Mouse (Mus musculus) forebrain, embryonic 15.5 days (tissue): ENCODE data around the gene Camp. TPM values are rescaled to one million over a fixed set of nuclear protein-coding genes. Genes with fewer than 3 reads are reported as not detected.
A peak's percentile ranks its signal among the peaks of the same experiment; 100 is the strongest.

Experiments
- ATAC-seq: fragments of 200-750 bp; cut with Nextera tagmentation; replicated peaks from 2 replicates; pipeline ENCODE4 v1.8.0; 2017; ENCODE audit warnings: mild to moderate bottlenecking, moderate TSS enrichment, moderate library complexity
- H3K27ac ChIP-seq: fragments of 300-500 bp; sonication (generic); replicated peaks from 2 replicates; pipeline ENCODE4 v1.5.1; 2015; ENCODE audit warnings: mild to moderate bottlenecking, inconsistent platforms
- H3K27me3 ChIP-seq: fragments of 300-500 bp; sonication (generic); 2 replicates; pipeline ENCODE4 v1.6.1; 2015; ENCODE audit warnings: inconsistent platforms
- H3K36me3 ChIP-seq: fragments of 300-500 bp; sonication (generic); 2 replicates; pipeline ENCODE4 v1.6.1; 2015; ENCODE audit warnings: mild to moderate bottlenecking, inconsistent platforms
- H3K4me1 ChIP-seq: fragments of 300-500 bp; sonication (generic); 2 replicates; pipeline ENCODE4 v1.6.1; 2015; ENCODE audit warnings: inconsistent platforms
- H3K4me2 ChIP-seq: fragments of 300-500 bp; sonication (generic); replicated peaks from 2 replicates; pipeline ENCODE4 v1.6.1; 2015; ENCODE audit warnings: mild to moderate bottlenecking, inconsistent platforms
- H3K4me3 ChIP-seq: fragments of 300-500 bp; sonication (generic); 2 replicates; pipeline ENCODE4 v1.5.1; 2015; ENCODE audit warnings: mild to moderate bottlenecking, inconsistent platforms
- H3K9ac ChIP-seq: fragments of 300-500 bp; sonication (generic); replicated peaks from 2 replicates; pipeline ENCODE4 v1.6.1; 2015; ENCODE audit warnings: mild to moderate bottlenecking, inconsistent platforms
- H3K9me3 ChIP-seq: fragments of 300-500 bp; sonication (generic); 2 replicates; pipeline ENCODE4 v1.6.1; 2016; ENCODE audit warnings: inconsistent platforms
- WGBS: fragments of 180-500 bp; shearing (Covaris S2); methylation state at CpG from one replicate; pipeline ENCODE4 v1.1.7; 2015; ENCODE audit warnings: mixed read lengths; 5-methylcytosine and 5-hydroxymethylcytosine counted together
- polyA plus RNA-seq: library from polyadenylated mRNA; unstranded; fragments of >200 nt; fragmentation: Nextera tagmentation; extraction: Ambion mirVana; gene quantifications from 2 replicates; pipeline ENCODE4 v1.2.1, GENCODE M21; 2015

Gene Camp
- polyA plus RNA-seq, result 0.47 and 0.60 TPM in 2 replicates

GRCm38 (mm10) chr9:109849312-109849758 is at the start of gene Camp:
Camp (minus strand) TSS chr9:109849617.
- WGBS, result 70% methylated on average over 6 of the region's 6 CpGs
- H3K36me3 ChIP-seq, result no peaks in the 10 kb centered on the region
- no peak within 1 kb of the TSS for H3K4me3 ChIP-seq
- H3K27me3 ChIP-seq, result no peaks in the 10 kb centered on the region
- no peak within 1 kb of the TSS for H3K9ac ChIP-seq
- H3K9me3 ChIP-seq, result no peaks in the 10 kb centered on the region
- H3K4me1 ChIP-seq, result no peaks in the 10 kb centered on the region
- no peak within 1 kb of the TSS for H3K27ac ChIP-seq
- no peak for ATAC-seq
- H3K4me2 ChIP-seq, result no peak within 1 kb of the TSS

GRCm38 (mm10) chr9:109898027-109898426 is 48.6 kb upstream of the Camp start:
- peaks cover 2% of the 10 kb centered on the region; the same call in 1 of the 2 replicates for H3K4me1 ChIP-seq
- H3K9me3 ChIP-seq, result no peaks in the 10 kb centered on the region
- H3K36me3 ChIP-seq, result peaks cover 5% of the 10 kb centered on the region; the same call in 1 of the 2 replicates
- H3K4me2 ChIP-seq, result no peak overlapping the region
- 61% methylated on average over 2 of the region's 2 CpGs for WGBS
- no peak overlapping the region for H3K27ac ChIP-seq
- no peak overlapping the region for H3K4me3 ChIP-seq
- no peak for ATAC-seq
- no peaks in the 10 kb centered on the region for H3K27me3 ChIP-seq
- no peak overlapping the region for H3K9ac ChIP-seq

GRCm38 (mm10) chr9:109896253-109897150 is 47.1 kb upstream of the Camp start:
- Histone ChIP-seq H3K9ac (no peak overlapping the region), H3K27ac (no peak overlapping the region), H3K36me3 (peaks cover 17% of the 10 kb centered on the region), H3K4me1 (peaks cover 2% of the 10 kb centered on the region; the same call in 1 of the 2 replicates), H3K4me3 (no peak overlapping the region), H3K9me3 (no peaks in the 10 kb centered on the region), H3K4me2 (no peak overlapping the region), H3K27me3 (no peaks in the 10 kb centered on the region)
- no peak for ATAC-seq
- WGBS, result 84% methylated on average over 8 of the region's 8 CpGs

- H3K4me3 ChIP-seq, result no peak overlapping the region
- no peak overlapping the region for H3K4me2 ChIP-seq
- H3K27me3 ChIP-seq, result no peaks in the 10 kb centered on the region
- H3K4me1 ChIP-seq, result peaks cover 2% of the 10 kb centered on the region; the same call in 1 of the 2 replicates
- H3K9ac ChIP-seq, result no peak overlapping the region
- 76% methylated on average over 6 of the region's 6 CpGs for WGBS
- H3K36me3 ChIP-seq, result peaks cover 27% of the 10 kb centered on the region
- H3K9me3 ChIP-seq, result no peaks in the 10 kb centered on the region
- ATAC-seq, result no peak
- H3K27ac ChIP-seq, result no peak overlapping the region
Observed at GRCm38 (mm10) chr9:109895593-109895992, 46.2 kb upstream of the Camp start.

GRCm38 (mm10) chr9:109894413-109895090 is 45.1 kb upstream of the Camp start:
- Histone ChIP-seq H3K36me3 (peaks cover 37% of the 10 kb centered on the region), H3K9ac (no peak overlapping the region), H3K4me1 (peaks cover 2% of the 10 kb centered on the region; the same call in 1 of the 2 replicates), H3K4me3 (no peak overlapping the region), H3K27me3 (no peaks in the 10 kb centered on the region), H3K27ac (peak overlapping the region; percentile 84), H3K4me2 (no peak overlapping the region), H3K9me3 (no peaks in the 10 kb centered on the region)
- WGBS, result 39% methylated on average over 6 of the region's 6 CpGs
- peak; percentile 77 for ATAC-seq

GRCm38 (mm10) chr9:109892651-109893250 is 43.3 kb upstream of the Camp start:
- H3K4me2 ChIP-seq, result no peak overlapping the region
- peaks cover 2% of the 10 kb centered on the region; the same call in 1 of the 2 replicates for H3K4me1 ChIP-seq
- no peaks in the 10 kb centered on the region for H3K27me3 ChIP-seq
- WGBS, result 62% methylated on average over 5 of the region's 5 CpGs
- 0 out of 2 replicates have a peak, but pooled peaks have one; percentile 23 for ATAC-seq
- no peak overlapping the region for H3K4me3 ChIP-seq
- peaks cover 55% of the 10 kb centered on the region for H3K36me3 ChIP-seq
- H3K9me3 ChIP-seq, result no peaks in the 10 kb centered on the region
- no peak overlapping the region for H3K27ac ChIP-seq
- no peak overlapping the region for H3K9ac ChIP-seq

- 90% methylated on average over 8 of the region's 8 CpGs for WGBS
- no peaks in the 10 kb centered on the region for H3K27me3 ChIP-seq
- H3K9me3 ChIP-seq, result no peaks in the 10 kb centered on the region
- peaks cover 66% of the 10 kb centered on the region for H3K36me3 ChIP-seq
- H3K4me1 ChIP-seq, result peaks cover 2% of the 10 kb centered on the region; the same call in 1 of the 2 replicates
- no peak overlapping the region for H3K4me2 ChIP-seq
- H3K27ac ChIP-seq, result no peak overlapping the region
- H3K4me3 ChIP-seq, result no peak overlapping the region
- H3K9ac ChIP-seq, result no peak overlapping the region
- ATAC-seq, result no peak
Observed at GRCm38 (mm10) chr9:109891501-109891900, 42.1 kb upstream of the Camp start.

GRCm38 (mm10) chr9:109887321-109887720 is 37.9 kb upstream of the Camp start:
- Histone ChIP-seq H3K27ac (no peak overlapping the region), H3K4me2 (no peak overlapping the region), H3K4me3 (no peak overlapping the region), H3K9ac (no peak overlapping the region), H3K27me3 (no peaks in the 10 kb centered on the region), H3K9me3 (no peaks in the 10 kb centered on the region), H3K4me1 (no peaks in the 10 kb centered on the region), H3K36me3 (peaks cover 96% of the 10 kb centered on the region)
- 94% methylated on average over 5 of the region's 5 CpGs for WGBS
- ATAC-seq, result no peak

- no peak overlapping the region for H3K4me3 ChIP-seq
- no peak for ATAC-seq
- H3K4me1 ChIP-seq, result no peaks in the 10 kb centered on the region
- WGBS, result 91% methylated on average over 4 of the region's 4 CpGs
- peaks cover 94% of the 10 kb centered on the region for H3K36me3 ChIP-seq
- no peaks in the 10 kb centered on the region for H3K27me3 ChIP-seq
- H3K27ac ChIP-seq, result no peak overlapping the region
- no peak overlapping the region for H3K4me2 ChIP-seq
- H3K9ac ChIP-seq, result no peak overlapping the region
- H3K9me3 ChIP-seq, result no peaks in the 10 kb centered on the region
Observed at GRCm38 (mm10) chr9:109886259-109886658, 36.8 kb upstream of the Camp start.

- H3K27me3 ChIP-seq, result no peaks in the 10 kb centered on the region
- 95% methylated on average over 1 of the region's 1 CpGs for WGBS
- peaks cover 52% of the 10 kb centered on the region for H3K36me3 ChIP-seq
Observed at GRCm38 (mm10) chr9:109879305-109879704, 29.9 kb upstream of the Camp start.

GRCm38 (mm10) chr9:109877666-109878065 is 28.2 kb upstream of the Camp start:
- Histone ChIP-seq H3K27me3 (no peaks in the 10 kb centered on the region), H3K9ac (no peak overlapping the region), H3K27ac (no peak overlapping the region), H3K36me3 (peaks cover 38% of the 10 kb centered on the region), H3K4me2 (peak overlapping the region; percentile 61), H3K9me3 (no peaks in the 10 kb centered on the region), H3K4me3 (peak overlapping the region; percentile 88), H3K4me1 (peaks cover 17% of the 10 kb centered on the region)
- ATAC-seq, result no peak
- 71% methylated on average over 5 of the region's 5 CpGs for WGBS

More at GRCm38 (mm10) chr9:109879305-109879704, 29.9 kb upstream of the Camp start:
- Histone ChIP-seq H3K27ac (no peak overlapping the region), H3K4me3 (no peak overlapping the region), H3K4me1 (peaks cover 17% of the 10 kb centered on the region), H3K9ac (no peak overlapping the region), H3K4me2 (no peak overlapping the region), H3K9me3 (no peaks in the 10 kb centered on the region)
- no peak for ATAC-seq
